Mouse (Mus musculus): ENCODE results near the gene Cpsf2. TPM values are rescaled to one million over a fixed set of nuclear protein-coding genes. Genes with fewer than 3 reads are reported as not detected.

Gene Cpsf2
- polyA plus RNA-seq, 1 experiment from 2014 or later: 25.1 TPM

GRCm38 (mm10) chr12:102021923-102022322, 46.1 kb downstream of the Cpsf2 start:
- Histone ChIP-seq H3K9ac (no peak overlapping the region), H3K4me1 (no peaks in the 10 kb centered on the region), H3K4me3 (replicated peaks) (no peak overlapping the region), H3K4me2 (replicated peaks) (no peak overlapping the region), H3K36me3 (no peaks in the 10 kb centered on the region), H3K27me3 (no peaks in the 10 kb centered on the region), H3K9me3 (replicated peaks) (no peaks in the 10 kb centered on the region), H3K27ac (replicated peaks) (no peak overlapping the region)
- ATAC-seq (ENCODE audit: insufficient number of reproducible peaks, low FRiP score, low TSS enrichment, low read depth): no peak
- WGBS: 72% methylated on average over 6 of the region's 6 CpGs

GRCm38 (mm10) chr12:102029184-102029583, 53.4 kb downstream of the Cpsf2 start:
- WGBS: 47% methylated on average over 7 of the region's 7 CpGs
- no peak for ATAC-seq (ENCODE audit: insufficient number of reproducible peaks, low FRiP score, low TSS enrichment, low read depth)
- H3K4me3 ChIP-seq (replicated peaks): no peak overlapping the region

GRCm38 (mm10) chr12:102029892-102030446, 54.2 kb downstream of the Cpsf2 start:
- H3K9me3 ChIP-seq (replicated peaks): no peaks in the 10 kb centered on the region
- no peak overlapping the region for H3K9ac ChIP-seq
- 39% methylated on average over 4 of the region's 4 CpGs for WGBS
- ATAC-seq (ENCODE audit: insufficient number of reproducible peaks, low FRiP score, low TSS enrichment, low read depth): no peak
- H3K4me1 ChIP-seq: no peaks in the 10 kb centered on the region
- H3K27ac ChIP-seq (replicated peaks): no peak overlapping the region
- H3K4me3 ChIP-seq (replicated peaks): no peak overlapping the region
- no peak overlapping the region for H3K4me2 ChIP-seq (replicated peaks)
- no peaks in the 10 kb centered on the region for H3K27me3 ChIP-seq
- no peaks in the 10 kb centered on the region for H3K36me3 ChIP-seq

More at GRCm38 (mm10) chr12:102029184-102029583, 53.4 kb downstream of the Cpsf2 start:
- Histone ChIP-seq H3K36me3 (no peaks in the 10 kb centered on the region), H3K27me3 (no peaks in the 10 kb centered on the region), H3K9me3 (replicated peaks) (no peaks in the 10 kb centered on the region), H3K9ac (no peak overlapping the region), H3K27ac (replicated peaks) (no peak overlapping the region), H3K4me2 (replicated peaks) (no peak overlapping the region), H3K4me1 (no peaks in the 10 kb centered on the region)

DNA sequence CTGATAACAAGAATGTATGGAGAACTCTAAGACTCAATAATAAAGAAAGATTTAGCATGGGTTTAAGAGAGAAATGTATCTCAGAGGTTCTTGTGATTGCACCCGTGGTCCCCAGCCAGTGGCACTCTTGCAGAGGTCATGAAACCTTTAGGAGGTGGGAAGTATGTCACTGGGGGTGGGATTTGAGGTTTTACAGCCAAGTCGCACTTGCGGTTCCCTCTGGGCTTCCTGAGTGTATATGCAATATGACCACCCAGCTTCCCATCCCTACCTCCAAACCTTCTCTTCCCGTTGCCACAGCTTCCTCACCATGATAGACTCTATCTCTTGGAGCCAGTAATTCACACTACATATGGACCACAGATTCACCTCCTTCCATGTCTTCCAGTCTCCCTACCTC, 59.1 kb downstream of the Cpsf2 start:
- Histone ChIP-seq H3K9ac (no peak overlapping the region), H3K36me3 (no peaks in the 10 kb centered on the region), H3K4me1 (no peaks in the 10 kb centered on the region), H3K4me2 (replicated peaks) (no peak overlapping the region), H3K9me3 (replicated peaks) (no peaks in the 10 kb centered on the region), H3K27ac (replicated peaks) (no peak overlapping the region), H3K4me3 (replicated peaks) (no peak overlapping the region), H3K27me3 (no peaks in the 10 kb centered on the region)
- WGBS: 76% methylated on average over 4 of the region's 4 CpGs
- no peak for ATAC-seq (ENCODE audit: insufficient number of reproducible peaks, low FRiP score, low TSS enrichment, low read depth)

- Histone ChIP-seq H3K9ac (no peak overlapping the region), H3K4me1 (0 out of 2 replicates have a peak, but pooled peaks cover 2% of the 10 kb centered on the region), H3K27me3 (no peaks in the 10 kb centered on the region), H3K4me2 (replicated peaks) (no peak overlapping the region), H3K36me3 (no peaks in the 10 kb centered on the region), H3K4me3 (replicated peaks) (no peak overlapping the region), H3K9me3 (replicated peaks) (no peaks in the 10 kb centered on the region), H3K27ac (replicated peaks) (no peak overlapping the region)
- 89% methylated on average over 2 of the region's 2 CpGs for WGBS
- no peak for ATAC-seq (ENCODE audit: insufficient number of reproducible peaks, low FRiP score, low TSS enrichment, low read depth)
These were observed 64.1 kb downstream of the Cpsf2 start for GRCm38 (mm10) chr12:102039861-102040260.

DNA sequence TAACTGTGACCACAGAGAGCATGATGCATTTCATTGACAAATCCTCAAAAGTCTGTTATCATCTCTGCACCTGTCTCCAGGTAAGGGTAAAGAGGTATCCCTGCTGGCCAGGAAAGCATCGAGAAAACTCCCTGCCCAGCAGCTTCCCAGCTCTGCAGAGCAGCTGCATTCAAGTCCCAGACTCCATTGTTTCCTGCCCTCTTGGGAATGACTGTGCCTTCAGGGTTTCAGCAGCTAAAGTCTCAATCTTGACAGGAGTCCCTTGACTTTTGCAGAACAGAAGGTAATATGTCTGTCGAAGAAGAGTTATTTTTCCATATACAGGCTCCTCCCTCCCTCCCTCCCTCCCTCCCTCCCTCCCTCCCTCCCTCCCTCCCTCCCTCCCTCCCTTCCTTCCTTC, 65.9 kb downstream of the Cpsf2 start:
- Histone ChIP-seq H3K27ac (replicated peaks) (no peak overlapping the region), H3K4me3 (replicated peaks) (no peak overlapping the region), H3K27me3 (no peaks in the 10 kb centered on the region), H3K36me3 (no peaks in the 10 kb centered on the region), H3K9me3 (replicated peaks) (no peaks in the 10 kb centered on the region), H3K4me2 (replicated peaks) (no peak overlapping the region), H3K9ac (no peak overlapping the region), H3K4me1 (0 out of 2 replicates have a peak, but pooled peaks cover 2% of the 10 kb centered on the region)
- no peak for ATAC-seq (ENCODE audit: insufficient number of reproducible peaks, low FRiP score, low TSS enrichment, low read depth)
- WGBS: 12% methylated on average over 2 of the region's 2 CpGs

GRCm38 (mm10) chr12:102042247-102042646, 66.5 kb downstream of the Cpsf2 start:
- ATAC-seq (ENCODE audit: insufficient number of reproducible peaks, low FRiP score, low TSS enrichment, low read depth): no peak
- WGBS: 58% methylated on average over 7 of the region's 7 CpGs
- H3K27ac ChIP-seq (replicated peaks): no peak overlapping the region
- H3K27me3 ChIP-seq: no peaks in the 10 kb centered on the region
- H3K4me3 ChIP-seq (replicated peaks): no peak overlapping the region
- no peak overlapping the region for H3K9ac ChIP-seq
- H3K4me1 ChIP-seq: 0 out of 2 replicates have a peak, but pooled peaks cover 2% of the 10 kb centered on the region
- no peaks in the 10 kb centered on the region for H3K36me3 ChIP-seq
- no peaks in the 10 kb centered on the region for H3K9me3 ChIP-seq (replicated peaks)
- H3K4me2 ChIP-seq (replicated peaks): no peak overlapping the region

DNA sequence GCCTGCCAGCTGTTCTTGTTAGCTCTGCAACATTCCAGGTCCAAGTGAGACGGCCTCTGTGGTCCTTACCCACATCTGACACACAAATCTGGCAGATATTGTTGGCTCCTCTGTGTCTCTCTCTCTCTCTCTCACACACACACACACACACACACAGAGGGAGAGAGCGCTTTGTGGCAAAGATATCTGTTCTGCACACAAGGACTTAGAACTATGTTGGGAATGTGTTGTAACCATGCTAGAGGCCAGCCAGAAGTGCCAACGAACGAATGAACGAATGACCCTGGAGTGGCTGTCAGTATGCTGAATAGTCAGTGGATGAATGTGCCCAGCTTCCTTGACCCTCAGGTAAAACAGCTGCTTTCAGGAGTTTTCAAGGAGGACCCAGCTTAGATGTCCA, 68.1 kb downstream of the Cpsf2 start:
- ATAC-seq (ENCODE audit: insufficient number of reproducible peaks, low FRiP score, low TSS enrichment, low read depth): no peak
- H3K9ac ChIP-seq: no peak overlapping the region
- WGBS: 73% methylated on average over 5 of the region's 5 CpGs

DNA sequence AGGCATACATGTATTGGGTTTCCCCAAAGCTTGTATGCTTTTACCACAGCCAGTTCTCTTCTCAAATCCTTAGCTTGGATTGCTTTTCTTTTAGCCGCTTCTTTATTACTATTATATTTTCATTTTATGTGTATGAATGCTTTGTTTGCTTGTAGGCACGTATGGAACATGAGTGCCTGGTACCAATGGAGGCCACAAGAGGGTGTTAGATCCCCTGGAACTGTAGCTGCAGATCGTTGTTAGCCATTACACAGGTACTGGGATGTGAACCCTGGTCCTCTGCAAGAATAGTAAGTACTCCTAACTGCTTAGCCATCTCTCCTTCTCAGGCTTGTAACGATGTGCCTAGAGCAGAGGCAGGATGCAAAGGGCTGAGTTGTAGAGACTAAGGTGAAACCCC, 78.4 kb downstream of the Cpsf2 start:
- Histone ChIP-seq H3K4me1 (no peaks in the 10 kb centered on the region), H3K27me3 (no peaks in the 10 kb centered on the region), H3K9ac (no peak overlapping the region), H3K27ac (replicated peaks) (no peak overlapping the region), H3K9me3 (replicated peaks) (no peaks in the 10 kb centered on the region), H3K4me3 (replicated peaks) (no peak overlapping the region), H3K36me3 (no peaks in the 10 kb centered on the region), H3K4me2 (replicated peaks) (no peak overlapping the region)
- ATAC-seq (ENCODE audit: insufficient number of reproducible peaks, low FRiP score, low TSS enrichment, low read depth): no peak
- WGBS: 81% methylated on average over 4 of the region's 4 CpGs

More for the DNA sequence above, 68.1 kb downstream of the Cpsf2 start:
- Histone ChIP-seq H3K9me3 (replicated peaks) (no peaks in the 10 kb centered on the region), H3K36me3 (no peaks in the 10 kb centered on the region), H3K4me2 (replicated peaks) (no peak overlapping the region), H3K4me3 (replicated peaks) (no peak overlapping the region), H3K27ac (replicated peaks) (no peak overlapping the region), H3K4me1 (0 out of 2 replicates have a peak, but pooled peaks cover 2% of the 10 kb centered on the region), H3K27me3 (no peaks in the 10 kb centered on the region)

DNA sequence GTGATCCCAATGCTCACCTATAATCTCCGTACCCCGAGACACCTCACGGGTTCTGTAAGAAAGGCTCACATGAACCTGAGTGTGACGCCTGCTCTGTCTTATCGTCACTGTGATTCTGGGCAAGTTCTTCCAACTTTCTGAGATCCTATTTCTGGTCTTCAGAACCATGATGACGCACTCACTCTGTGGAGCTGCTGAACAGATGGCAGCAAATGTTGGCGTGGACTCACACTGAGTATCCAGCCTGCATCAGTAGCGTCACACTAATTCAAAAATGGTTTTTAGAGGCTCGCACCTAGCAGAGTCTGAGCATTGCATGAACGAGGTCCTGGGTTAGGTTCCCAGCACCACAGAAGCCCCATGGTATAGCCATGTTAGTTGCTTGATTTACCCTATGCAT, 80.0 kb downstream of the Cpsf2 start:
- no peak overlapping the region for H3K9ac ChIP-seq
- WGBS: 90% methylated on average over 10 of the region's 10 CpGs
- H3K9me3 ChIP-seq (replicated peaks): no peaks in the 10 kb centered on the region
- H3K4me3 ChIP-seq (replicated peaks): no peak overlapping the region
- H3K27me3 ChIP-seq: no peaks in the 10 kb centered on the region
- no peak overlapping the region for H3K4me2 ChIP-seq (replicated peaks)
- no peak overlapping the region for H3K27ac ChIP-seq (replicated peaks)
- H3K4me1 ChIP-seq: peaks cover 2% of the 10 kb centered on the region
- H3K36me3 ChIP-seq: no peaks in the 10 kb centered on the region
- no peak for ATAC-seq (ENCODE audit: insufficient number of reproducible peaks, low FRiP score, low TSS enrichment, low read depth)
